In the genomic region with DNA sequence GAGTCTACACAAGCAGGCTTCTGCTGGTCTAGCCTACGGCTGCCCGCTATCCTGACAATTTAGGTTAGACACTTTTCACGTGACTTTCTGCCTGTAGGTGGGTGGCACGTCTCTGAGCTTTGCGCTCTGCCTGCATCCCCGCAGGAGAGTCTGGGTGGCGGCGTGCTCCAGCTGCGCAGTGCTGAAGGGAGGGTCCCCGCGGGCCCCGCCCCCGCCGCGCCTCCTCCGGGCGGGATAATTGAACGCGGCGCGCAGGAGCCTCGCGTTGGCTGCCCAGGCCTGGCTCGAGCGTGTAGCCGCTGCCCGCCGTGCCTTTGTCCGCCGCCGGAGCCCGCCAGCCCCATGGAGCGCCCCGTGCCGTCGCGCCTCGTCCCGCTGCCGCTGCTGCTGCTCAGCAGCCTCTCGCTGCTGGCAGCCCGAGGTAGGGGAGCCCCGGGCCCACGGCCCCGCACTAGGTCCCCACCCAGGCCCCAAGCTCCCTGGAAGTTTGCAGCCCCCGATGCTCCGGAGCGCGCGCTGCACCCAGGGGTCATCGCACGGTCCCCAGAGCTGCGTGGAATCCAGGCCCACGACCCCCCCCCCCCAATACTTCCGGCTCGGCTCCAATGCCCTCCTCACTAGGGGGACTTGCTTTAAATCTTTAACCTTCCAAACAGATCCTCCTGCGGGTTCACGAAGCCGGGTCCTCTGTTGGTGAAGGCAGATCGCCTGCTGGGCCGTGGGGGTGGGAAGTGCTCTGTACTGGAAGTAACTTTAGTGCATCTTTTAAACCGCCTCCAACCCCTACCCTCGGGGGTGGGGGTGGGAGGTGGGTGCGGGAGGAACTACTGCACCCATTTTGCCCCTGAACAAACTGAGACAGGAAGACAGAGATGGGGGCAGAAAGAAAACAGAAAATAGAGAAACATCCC, we compare ENCODE assay signal across 8 mouse cellular contexts. TPM values are rescaled to one million over a fixed set of nuclear protein-coding genes. Genes with fewer than 3 reads are reported as not detected.
DNase-seq lines count a peak whose midpoint lies in the region; ATAC-seq and TF ChIP-seq lines count a peak whose summit lies in the region.

A gene (plus strand): TSS at position 158 of the 911 bp plus-strand sequence.

- H3K27ac ChIP-seq in hindbrain, postnatal 0 days, result peak within 1 kb of the TSS; percentile 75; the same call in 1 of the 2 replicates
- H3K27ac ChIP-seq in left cerebral cortex, adult 2 months, result peak within 1 kb of the TSS; percentile 2; the same call in 1 of the 2 replicates

- peak within 1 kb of the TSS; percentile 72 for H3K4me2 ChIP-seq in hindbrain, postnatal 0 days (ENCODE audit: low read depth, low read length)

- intact Hi-C loops in gastrocnemius, postnatal 14 days (cut with DNase I; ENCODE audit: low total_unique reads), result no loop called here
- intact Hi-C loops in left cerebral cortex, adult 2 months (cut with DNase I), result no loop called here

- DNase-seq in R1 (ENCODE audit: low read depth, low spot score), result peak; percentile 77
- DNase-seq in embryo, embryonic 10 days (ENCODE audit: low spot score), result peak; percentile 86
- peak; percentile 77 for DNase-seq in gastrocnemius, postnatal 14 days
- DNase-seq in hindbrain, postnatal 0 days (ENCODE audit: low spot score), result peak; percentile 75
- DNase-seq in left cerebral cortex, adult 2 months (ENCODE audit: extremely low spot score in 1 of 2, low spot score in 2 of 2), result peak; percentile 70 to 75
- peak; percentile 45 for DNase-seq in lung, postnatal 25 days (ENCODE audit: low spot score)
- peak; percentile 74 to 82 for DNase-seq in right cerebral cortex, postnatal 10 days (ENCODE audit: low spot score in 2 of 2)

- no peaks in the 10 kb centered on the region for H3K27me3 ChIP-seq in hindbrain, postnatal 0 days (ENCODE audit: insufficient read depth, low read length)

- no peak for TF ChIP-seq CTCF in hindbrain, postnatal 0 days (IDR thresholded peaks at IDR 0.05; ENCODE audit: low read depth)
- TF ChIP-seq CTCF in left cerebral cortex, adult 2 months (IDR thresholded peaks at IDR 0.05), result no peak; the same call in 1 of the 2 replicates

- peaks cover 5% of the 10 kb centered on the region; the same call in 1 of the 2 replicates for H3K4me1 ChIP-seq in hindbrain, postnatal 0 days (ENCODE audit: insufficient read depth, low read length)

- H3K9me3 ChIP-seq in hindbrain, postnatal 0 days (ENCODE audit: low read length), result no peaks in the 10 kb centered on the region

- H3K36me3 ChIP-seq in hindbrain, postnatal 0 days (ENCODE audit: insufficient read depth, low read length), result no peaks in the 10 kb centered on the region

- WGBS in hindbrain, postnatal 0 days, result 1% methylated on average over 64 of the region's 64 CpGs

- peak; percentile 81 for ATAC-seq in hindbrain, postnatal 0 days
- ATAC-seq in monocyte, adult 5-6 weeks (replicated peaks; ENCODE audit: insufficient number of reproducible peaks, low FRiP score, low TSS enrichment, poor library complexity, severe bottlenecking), result no peak

- H3K4me3 ChIP-seq in hindbrain, postnatal 0 days (ENCODE audit: low read length), result peak within 1 kb of the TSS; percentile 39
- H3K4me3 ChIP-seq in left cerebral cortex, adult 2 months, result peak within 1 kb of the TSS; percentile 46

- H3K9ac ChIP-seq in hindbrain, postnatal 0 days (replicated peaks; ENCODE audit: low read length), result peak within 1 kb of the TSS; percentile 53

RNA-seq across cellular contexts. Expression of the gene that starts here (rescaled TPM):
- total RNA-seq in gastrocnemius, postnatal 14 days (2021), result 10 to 100 TPM; 12.2 to 15.3 TPM
- 68.4 and 73.9 TPM in 2 replicates for total RNA-seq in hindbrain, postnatal 0 days (2014; rRNA removed)
- 48.3 and 52.1 TPM in 2 replicates for polyA plus RNA-seq in hindbrain, postnatal 0 days (2015; fragmentation: Nextera tagmentation; extraction: Ambion mirVana)
- 10 to 100 TPM; 11.4 to 14.4 TPM for total RNA-seq in left cerebral cortex, adult 2 months (2021)
- not detected in 3 replicates for total RNA-seq in monocyte, adult 5-6 weeks (2017)

Comparison
In these comparisons a context has a peak if more than half of its experiments do, and no peak if none do; other contexts are left out.
1. RNA of the gene that starts here (total RNA-seq): 68.4 to 73.9 TPM in hindbrain, postnatal 0 days, 12.2 to 15.3 TPM in gastrocnemius, postnatal 14 days and 11.4 to 14.4 TPM in left cerebral cortex, adult 2 months; not detected in monocyte, adult 5-6 weeks; every median in the first group is over 10 times any median in the second.
2. Peak in every context shown above with its lines, with median percentiles within 50 percentile points of each other: DNase-seq.